Mouse (Mus musculus) limb, embryonic 14.5 days (tissue): Measurements from ENCODE around the gene Cwc25. TPM values are rescaled to one million over a fixed set of nuclear protein-coding genes. Genes with fewer than 3 reads are reported as not detected.

ENCODE experiments used
- ATAC-seq: fragments of 200-750 bp; cut with Nextera tagmentation; 2 replicates; pipeline ENCODE4 v1.8.0; 2017; ENCODE audit warnings: low read depth, moderate number of reproducible peaks, moderate TSS enrichment; ENCODE audit not compliant: low FRiP score
- DNase-seq: peaks from one replicate; pipeline ENCODE4 v3.0.0-alpha.2; 2015; ENCODE audit warnings: low spot score
- H3K27ac ChIP-seq: fragments of 300-500 bp; sonication (generic); replicated peaks from 2 replicates; pipeline ENCODE4 v1.5.1; 2014; ENCODE audit warnings: low read depth, mild to moderate bottlenecking, low read length, moderate library complexity, mixed read lengths
- H3K27me3 ChIP-seq: fragments of 300-500 bp; sonication (generic); 2 replicates; pipeline ENCODE4 v1.6.1; 2014; ENCODE audit warnings: low read length, mixed read lengths; ENCODE audit not compliant: control insufficient read depth, insufficient read depth
- H3K36me3 ChIP-seq: fragments of 300-500 bp; sonication (generic); 2 replicates; pipeline ENCODE4 v1.6.1; 2014; ENCODE audit warnings: mild to moderate bottlenecking, low read length, moderate library complexity, mixed read lengths; ENCODE audit not compliant: control insufficient read depth, insufficient read depth
- H3K4me1 ChIP-seq: fragments of 300-500 bp; sonication (generic); 2 replicates; pipeline ENCODE4 v1.6.1; 2014; ENCODE audit warnings: antibody characterized with exemption, low read length, mixed read lengths; ENCODE audit not compliant: control insufficient read depth, insufficient read depth
- H3K4me2 ChIP-seq: fragments of 300-500 bp; sonication (generic); replicated peaks from 2 replicates; pipeline ENCODE4 v1.6.1; 2014; ENCODE audit warnings: low read depth, mild to moderate bottlenecking, low read length, moderate library complexity; ENCODE audit not compliant: severe bottlenecking
- H3K4me3 ChIP-seq: fragments of 300-500 bp; sonication (generic); replicated peaks from 2 replicates; pipeline ENCODE4 v1.5.1; 2014; ENCODE audit warnings: low read length
- H3K9ac ChIP-seq: fragments of 300-500 bp; sonication (generic); 2 replicates; pipeline ENCODE4 v1.6.1; 2014; ENCODE audit warnings: mild to moderate bottlenecking, low read depth, low read length, moderate library complexity; ENCODE audit not compliant: severe bottlenecking
- H3K9me3 ChIP-seq: fragments of 300-500 bp; sonication (generic); 2 replicates; pipeline ENCODE4 v1.6.1; 2016; ENCODE audit warnings: low read length; ENCODE audit not compliant: control insufficient read depth
- POLR2A ChIP-seq: fragments of 200-500 bp; IDR thresholded peaks from 2 replicates; pipeline ENCODE4 v1.8.0; 2012; ENCODE audit warnings: inconsistent platforms, mild to moderate bottlenecking, moderate library complexity, borderline replicate concordance; ENCODE audit not compliant: insufficient read depth, insufficient read length; ENCODE audit errors: extremely low read depth
- WGBS: fragments of 180-500 bp; shearing (Covaris S2); extraction: QIAGEN DNeasy Blood & Tissue Kit; methylation state at CpG from one replicate; pipeline ENCODE4 v1.1.7; 2014; 5-methylcytosine and 5-hydroxymethylcytosine counted together
- polyA plus RNA-seq, 2 experiments: library from polyadenylated mRNA; depleted of rRNA in 1 of 2; stranded (reverse) in 1 of 2; unstranded in 1 of 2; fragments of >200 nt; fragmentation: Nextera tagmentation in 1 of 2; extraction: Ambion mirVana in 1 of 2; gene quantifications; 2 replicates each; pipeline versions ENCODE4 v1.2.1 to v1.2.3; 2012 to 2014

Gene Cwc25
- polyA plus RNA-seq, 2 experiments: 11.6 to 20.6 TPM

- Histone ChIP-seq H3K4me1 (no peaks in the 10 kb centered on the region), H3K27ac (no peak overlapping the region), H3K4me2 (no peak overlapping the region), H3K4me3 (no peak overlapping the region), H3K36me3 (peaks cover 80% of the 10 kb centered on the region), H3K9me3 (no peaks in the 10 kb centered on the region), H3K9ac (no peak overlapping the region), H3K27me3 (no peaks in the 10 kb centered on the region)
- TF ChIP-seq POLR2A: no peak
- DNase-seq (no peak), ATAC-seq (no peak)
- WGBS: 92% methylated on average over 6 of the region's 8 CpGs
Observed at GRCm38 (mm10) chr11:97716021-97716420, 50.3 kb downstream of the Cwc25 start.

DNA sequence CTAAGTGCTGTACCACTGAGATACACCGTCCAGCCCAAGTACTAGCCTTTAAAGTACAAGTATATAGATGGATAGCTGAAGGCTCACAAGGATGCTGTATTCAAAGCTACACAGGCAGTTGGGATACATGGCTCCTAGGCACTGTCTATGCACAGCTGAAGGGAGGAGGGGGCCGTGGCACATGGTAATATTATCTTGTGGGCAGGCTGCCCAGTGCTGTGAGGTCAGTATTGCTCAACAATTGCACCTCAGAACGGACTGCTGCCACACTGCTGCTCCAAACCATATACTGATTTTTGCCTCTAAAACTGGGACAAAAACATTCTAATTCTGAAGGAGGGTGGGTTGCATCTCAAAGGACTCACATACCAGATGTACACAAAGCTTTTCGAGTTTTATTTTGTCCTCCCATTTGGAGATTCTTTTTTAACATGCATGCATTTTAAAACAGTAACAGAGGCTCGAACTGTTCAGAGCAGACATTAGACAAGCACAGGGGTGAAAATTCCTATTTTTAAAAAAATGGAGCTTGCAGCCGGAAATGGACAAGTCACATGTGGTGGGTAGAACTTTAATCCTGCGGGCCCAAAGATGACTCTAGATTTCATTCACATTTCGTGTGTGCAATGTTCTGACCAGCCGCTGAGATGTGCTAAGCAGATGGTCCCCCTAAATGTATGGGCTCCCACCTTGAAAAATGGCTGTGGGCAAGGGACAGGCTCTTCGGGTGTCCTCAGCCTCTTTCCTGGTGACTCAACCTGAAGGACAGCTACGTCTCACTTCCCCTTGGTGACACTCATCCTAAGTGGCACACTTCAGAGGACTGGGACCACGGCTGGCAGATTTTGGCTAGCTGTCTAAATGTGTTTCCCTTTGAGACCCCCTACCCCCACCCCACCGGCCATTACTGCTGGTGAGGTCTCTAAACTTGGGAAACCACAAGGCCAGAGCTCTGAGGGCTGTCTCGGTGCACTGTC, 51.3 kb downstream of the Cwc25 start:
- no peaks in the 10 kb centered on the region for H3K9me3 ChIP-seq
- no peaks in the 10 kb centered on the region for H3K4me1 ChIP-seq
- no peak overlapping the region for H3K27ac ChIP-seq
- 0 out of 2 replicates have a peak, but pooled peaks have one; percentile 11 for ATAC-seq
- H3K4me2 ChIP-seq: no peak overlapping the region
- H3K9ac ChIP-seq: no peak overlapping the region
- TF ChIP-seq POLR2A: no peak
- peaks cover 73% of the 10 kb centered on the region for H3K36me3 ChIP-seq
- H3K27me3 ChIP-seq: no peaks in the 10 kb centered on the region
- DNase-seq: peak; percentile 41
- no peak overlapping the region for H3K4me3 ChIP-seq
- 89% methylated on average over 14 of the region's 14 CpGs for WGBS

- 98% methylated on average over 3 of the region's 3 CpGs for WGBS
- no peak for ATAC-seq
- Histone ChIP-seq H3K27ac (no peak overlapping the region), H3K27me3 (no peaks in the 10 kb centered on the region), H3K4me3 (no peak overlapping the region), H3K9me3 (no peaks in the 10 kb centered on the region), H3K9ac (no peak overlapping the region), H3K4me2 (no peak overlapping the region), H3K4me1 (no peaks in the 10 kb centered on the region), H3K36me3 (peaks cover 68% of the 10 kb centered on the region)
- no peak for TF ChIP-seq POLR2A
- no peak for DNase-seq
Observed at GRCm38 (mm10) chr11:97714356-97714755, 52.0 kb downstream of the Cwc25 start.

DNA sequence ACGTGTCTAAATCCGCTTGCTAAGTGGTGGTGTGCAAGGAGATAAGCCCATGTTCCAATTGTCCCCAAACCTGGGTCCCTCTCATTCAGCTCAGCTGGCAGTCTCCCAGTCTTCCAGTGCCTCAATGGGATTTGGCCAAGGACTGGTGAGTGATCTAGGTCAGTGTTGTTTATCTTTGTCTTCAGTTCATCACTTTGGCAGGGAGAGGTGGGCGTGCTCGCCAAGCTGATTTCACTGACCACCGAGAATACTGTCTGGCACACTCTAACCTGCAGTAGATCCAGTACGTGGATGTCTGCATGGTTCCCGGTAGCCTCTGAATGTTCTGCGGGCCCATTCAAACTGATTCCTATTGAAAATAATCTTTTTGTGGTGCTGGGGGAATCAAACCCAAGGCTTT, 52.5 kb downstream of the Cwc25 start:
- no peak overlapping the region for H3K27ac ChIP-seq

DNA sequence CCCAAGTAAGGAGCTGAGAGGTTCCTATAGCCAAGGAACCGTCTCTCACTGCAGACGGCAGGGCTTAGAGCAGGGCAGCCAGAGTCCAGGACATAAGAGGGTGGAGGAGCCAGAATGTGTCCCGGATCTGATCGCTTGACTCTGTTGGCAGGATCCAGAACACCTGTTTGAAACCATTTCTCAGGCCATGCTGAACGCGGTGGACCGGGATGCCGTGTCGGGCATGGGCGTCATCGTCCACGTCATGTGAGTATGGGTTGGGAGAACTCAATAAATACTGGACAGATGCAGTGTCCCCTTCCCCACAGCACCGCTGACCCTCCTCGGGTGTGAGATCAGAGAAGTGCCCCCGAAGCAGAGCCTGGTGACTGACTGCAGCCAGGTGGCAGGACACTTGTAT, 54.1 kb downstream of the Cwc25 start:
- TF ChIP-seq POLR2A: no peak
- Histone ChIP-seq H3K27ac (no peak overlapping the region), H3K4me2 (no peak overlapping the region), H3K9me3 (no peaks in the 10 kb centered on the region), H3K36me3 (peaks cover 65% of the 10 kb centered on the region), H3K4me1 (no peaks in the 10 kb centered on the region), H3K27me3 (no peaks in the 10 kb centered on the region), H3K9ac (no peak overlapping the region), H3K4me3 (no peak overlapping the region)
- WGBS: 89% methylated on average over 15 of the region's 15 CpGs
- DNase-seq (no peak), ATAC-seq (no peak)

More for the DNA sequence above, 52.5 kb downstream of the Cwc25 start:
- 90% methylated on average over 8 of the region's 8 CpGs for WGBS
- TF ChIP-seq POLR2A: no peak
- DNase-seq: no peak
- Histone ChIP-seq H3K4me1 (no peaks in the 10 kb centered on the region), H3K9me3 (no peaks in the 10 kb centered on the region), H3K36me3 (peaks cover 68% of the 10 kb centered on the region), H3K4me3 (no peak overlapping the region), H3K27me3 (no peaks in the 10 kb centered on the region), H3K9ac (no peak overlapping the region), H3K4me2 (no peak overlapping the region)
- ATAC-seq: no peak
